22 mouse cellular contexts compared by ENCODE assay signal in the genomic region with DNA sequence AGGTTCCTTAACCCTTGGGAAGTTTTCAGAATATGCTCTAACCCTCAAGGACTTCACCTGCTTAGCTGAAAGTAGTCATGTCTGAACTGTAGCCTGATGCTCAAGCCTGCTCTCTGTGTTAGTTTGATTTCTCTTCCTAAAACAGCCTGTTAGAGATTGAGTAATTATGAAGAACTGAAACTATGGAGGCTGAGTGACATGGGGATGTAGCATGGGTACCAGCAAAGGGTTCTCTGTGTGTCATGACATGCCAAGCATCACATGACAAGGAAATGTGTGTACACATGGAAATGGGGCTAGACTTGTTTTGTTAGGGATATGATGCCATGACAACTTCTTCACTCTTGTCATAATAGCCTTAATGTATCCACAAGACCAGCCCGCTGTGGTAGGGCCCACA.
DNase-seq lines count a peak whose midpoint lies in the region; ATAC-seq lines count a peak whose summit lies in the region.
"Had no signal": no experiment of that assay in that cellular context is flagged by ENCODE, and none has a peak within 500 bp of the region (broad histone marks: within the 10 kb centered on the region; RNA-seq: fewer than 3 reads in every experiment).

No protein-coding gene starts in this region.

- H3K36me3 ChIP-seq in midbrain, embryonic 11.5 days (ENCODE audit: control insufficient read depth, insufficient read depth, low read length) = no peaks in the 10 kb centered on the region
- no peaks in the 10 kb centered on the region for H3K36me3 ChIP-seq in midbrain, embryonic 14.5 days (ENCODE audit: control insufficient read depth, insufficient read depth, low read length)
- no peaks in the 10 kb centered on the region for H3K36me3 ChIP-seq in embryonic facial prominence, embryonic 10.5 days (replicated peaks)
- H3K36me3 ChIP-seq: embryonic facial prominence, embryonic 13.5 days; embryonic facial prominence, embryonic 15.5 days; forebrain, embryonic 10.5 days; forebrain, embryonic 12.5 days; forebrain, embryonic 15.5 days had no signal

- 83% methylated on average over 1 of the region's 1 CpGs for WGBS in midbrain, embryonic 11.5 days
- 94% methylated on average over 1 of the region's 1 CpGs for WGBS in midbrain, embryonic 14.5 days
- WGBS in embryonic facial prominence, embryonic 10.5 days = 93% methylated on average over 1 of the region's 1 CpGs

- H3K27me3 ChIP-seq in midbrain, embryonic 11.5 days (ENCODE audit: control insufficient read depth, insufficient read depth, low read length) = no peaks in the 10 kb centered on the region
- no peaks in the 10 kb centered on the region for H3K27me3 ChIP-seq in midbrain, embryonic 14.5 days (ENCODE audit: control insufficient read depth, insufficient read depth, low read length)
- H3K27me3 ChIP-seq in embryonic facial prominence, embryonic 10.5 days (replicated peaks; ENCODE audit: low read depth, poor library complexity, severe bottlenecking) = 0 out of 2 replicates have a peak, but pooled peaks cover 5% of the 10 kb centered on the region
- H3K27me3 ChIP-seq: embryonic facial prominence, embryonic 15.5 days; forebrain, embryonic 12.5 days; forebrain, embryonic 15.5 days had no signal

- ATAC-seq in midbrain, embryonic 11.5 days (ENCODE audit: low FRiP score) = no peak
- ATAC-seq in midbrain, embryonic 14.5 days (ENCODE audit: low FRiP score, low TSS enrichment) = no peak
- ATAC-seq in granulocyte monocyte progenitor cell, adult 5-6 weeks (replicated peaks; ENCODE audit: poor library complexity, severe bottlenecking) = peak; percentile 79
- ATAC-seq in megakaryocyte progenitor cell, adult 5-6 weeks (replicated peaks; ENCODE audit: poor library complexity) = peak; percentile 34; the same call in 1 of the 2 replicates
- ATAC-seq: forebrain, embryonic 15.5 days; forebrain, postnatal 0 days had no signal

- no peaks in the 10 kb centered on the region for H3K9me3 ChIP-seq in midbrain, embryonic 11.5 days (ENCODE audit: control insufficient read depth, low read length)
- no peaks in the 10 kb centered on the region for H3K9me3 ChIP-seq in midbrain, embryonic 14.5 days (ENCODE audit: control insufficient read depth, low read length)
- H3K9me3 ChIP-seq in embryonic facial prominence, embryonic 10.5 days = no peaks in the 10 kb centered on the region
- H3K9me3 ChIP-seq: embryonic facial prominence, embryonic 13.5 days; embryonic facial prominence, embryonic 15.5 days; forebrain, embryonic 10.5 days; forebrain, embryonic 12.5 days; forebrain, embryonic 15.5 days had no signal

- no peak overlapping the region for H3K27ac ChIP-seq in midbrain, embryonic 11.5 days (ENCODE audit: low read depth, low read length)
- H3K27ac ChIP-seq in midbrain, embryonic 14.5 days (replicated peaks; ENCODE audit: low read depth, low read length) = no peak overlapping the region
- H3K27ac ChIP-seq in embryonic facial prominence, embryonic 10.5 days (replicated peaks) = no peak overlapping the region
- H3K27ac ChIP-seq: embryonic facial prominence, embryonic 13.5 days; embryonic facial prominence, embryonic 15.5 days; forebrain, embryonic 10.5 days; forebrain, embryonic 12.5 days; forebrain, embryonic 15.5 days had no signal

- DNase-seq in midbrain, embryonic 11.5 days (ENCODE audit: low spot score, missing footprints) = peak; percentile 23
- DNase-seq in midbrain, embryonic 14.5 days = no peak
- DNase-seq in neural tube, embryonic 10.5 days (ENCODE audit: extremely low spot score, low spot score) = no peak
- no peak for DNase-seq in embryonic facial prominence, embryonic 10.5 days (ENCODE audit: low spot score)
- DNase-seq: adrenal gland, adult 2 months; adrenal gland, postnatal 10 days; adrenal gland, postnatal 25 days; cerebellum, adult 11 months; cerebellum, adult 18-20 months; cerebellum, adult 8-10 months; cerebellum, adult 9-11 months; cerebellum, postnatal 14 days; cerebellum, postnatal 36 days; forebrain, postnatal 0 days had no signal

- no peak overlapping the region for H3K9ac ChIP-seq in midbrain, embryonic 11.5 days (ENCODE audit: low read length)
- H3K9ac ChIP-seq in midbrain, embryonic 14.5 days (replicated peaks; ENCODE audit: low read length) = no peak overlapping the region
- H3K9ac ChIP-seq: embryonic facial prominence, embryonic 13.5 days; embryonic facial prominence, embryonic 15.5 days; forebrain, embryonic 12.5 days; forebrain, embryonic 15.5 days; forebrain, postnatal 0 days had no signal

- H3K4me1 ChIP-seq in midbrain, embryonic 11.5 days (ENCODE audit: control insufficient read depth, insufficient read depth, low read length) = no peaks in the 10 kb centered on the region
- no peaks in the 10 kb centered on the region for H3K4me1 ChIP-seq in midbrain, embryonic 14.5 days (ENCODE audit: control insufficient read depth, insufficient read depth, low read length)
- no peaks in the 10 kb centered on the region for H3K4me1 ChIP-seq in embryonic facial prominence, embryonic 10.5 days
- H3K4me1 ChIP-seq: embryonic facial prominence, embryonic 13.5 days; embryonic facial prominence, embryonic 15.5 days; forebrain, embryonic 10.5 days; forebrain, embryonic 12.5 days; forebrain, embryonic 15.5 days had no signal

- H3K4me2 ChIP-seq in midbrain, embryonic 11.5 days = no peak overlapping the region
- H3K4me2 ChIP-seq in midbrain, embryonic 14.5 days (ENCODE audit: low read length) = no peak overlapping the region
- H3K4me2 ChIP-seq: embryonic facial prominence, embryonic 13.5 days; embryonic facial prominence, embryonic 15.5 days; forebrain, embryonic 12.5 days; forebrain, embryonic 15.5 days had no signal

- H3K4me3 ChIP-seq in midbrain, embryonic 11.5 days (ENCODE audit: low read depth, low read length) = no peak overlapping the region
- H3K4me3 ChIP-seq in midbrain, embryonic 14.5 days (replicated peaks; ENCODE audit: low read depth, low read length) = no peak overlapping the region
- H3K4me3 ChIP-seq in embryonic facial prominence, embryonic 10.5 days = no peak overlapping the region
- H3K4me3 ChIP-seq: embryonic facial prominence, embryonic 13.5 days; embryonic facial prominence, embryonic 15.5 days; erythroblast, embryonic 14.5 days; forebrain, embryonic 10.5 days; forebrain, embryonic 12.5 days; forebrain, embryonic 15.5 days had no signal

Comparison
In these comparisons a context has a peak if more than half of its experiments do, and no peak if none do; other contexts are left out.
1. ATAC-seq: peak in granulocyte monocyte progenitor cell, adult 5-6 weeks (single experiment) and megakaryocyte progenitor cell, adult 5-6 weeks (single experiment); none in midbrain, embryonic 11.5 days (single experiment) and midbrain, embryonic 14.5 days (single experiment).